Mouse (Mus musculus): ENCODE measurements around the gene Barx1.

Gene Barx1

GRCm38 (mm10) chr13:48662431-48663143 lies at the start of gene Barx1:
Gene Barx1, plus strand, starts transcription at chr13:48662998.
- no peak for DNase-seq (ENCODE audit: low spot score)

- DNase-seq (ENCODE audit: low spot score) = no peak
Observed at GRCm38 (mm10) chr13:48614525-48614924, 48.3 kb upstream of the Barx1 start.

- no peak for DNase-seq (ENCODE audit: low spot score)
Observed at GRCm38 (mm10) chr13:48617774-48618173, 45.0 kb upstream of the Barx1 start.

- no peak for DNase-seq (ENCODE audit: low spot score)
Observed at GRCm38 (mm10) chr13:48618890-48619289, 43.9 kb upstream of the Barx1 start.

GRCm38 (mm10) chr13:48624968-48625398 lies 37.8 kb upstream of the Barx1 start:
- no peak for DNase-seq (ENCODE audit: low spot score)

- DNase-seq (ENCODE audit: low spot score) = peak; percentile 96
Observed at GRCm38 (mm10) chr13:48625433-48626184, 37.2 kb upstream of the Barx1 start, which contains the start of gene Ptpdc1. Gene Ptpdc1, minus strand, starts transcription at chr13:48625664.

- no peak for DNase-seq (ENCODE audit: low spot score)
Observed at GRCm38 (mm10) chr13:48631691-48632090, 31.1 kb upstream of the Barx1 start.

GRCm38 (mm10) chr13:48637706-48638105 lies 25.1 kb upstream of the Barx1 start:
- no peak for DNase-seq (ENCODE audit: low spot score)

GRCm38 (mm10) chr13:48639570-48639969 lies 23.2 kb upstream of the Barx1 start:
- peak; percentile 51 for DNase-seq (ENCODE audit: low spot score)

- DNase-seq (ENCODE audit: low spot score) = no peak
Observed at GRCm38 (mm10) chr13:48643072-48643471, 19.7 kb upstream of the Barx1 start.

- DNase-seq (ENCODE audit: low spot score) = no peak
Observed at GRCm38 (mm10) chr13:48643991-48644390, 18.8 kb upstream of the Barx1 start.

- no peak for DNase-seq (ENCODE audit: low spot score)
Observed at GRCm38 (mm10) chr13:48646696-48647095, 16.1 kb upstream of the Barx1 start.

- no peak for DNase-seq (ENCODE audit: low spot score)
Observed at GRCm38 (mm10) chr13:48650615-48651014, 12.2 kb upstream of the Barx1 start.

- DNase-seq (ENCODE audit: low spot score) = no peak
Observed at GRCm38 (mm10) chr13:48651132-48652065, 11.4 kb upstream of the Barx1 start.

- peak; percentile 47 for DNase-seq (ENCODE audit: low spot score)
Observed at GRCm38 (mm10) chr13:48653788-48654770, 8.7 kb upstream of the Barx1 start.

- DNase-seq (ENCODE audit: low spot score) = peak; percentile 37
Observed at GRCm38 (mm10) chr13:48655637-48656036, 7.2 kb upstream of the Barx1 start.

- no peak for DNase-seq (ENCODE audit: low spot score)
Observed at GRCm38 (mm10) chr13:48657791-48658190, 5.0 kb upstream of the Barx1 start.

- no peak for DNase-seq (ENCODE audit: low spot score)
Observed at GRCm38 (mm10) chr13:48658588-48659253, 4.1 kb upstream of the Barx1 start.

- no peak for DNase-seq (ENCODE audit: low spot score)
Observed at GRCm38 (mm10) chr13:48659254-48660220, 3.3 kb upstream of the Barx1 start.
